Mouse (Mus musculus) kidney, postnatal 4 days (tissue): ENCODE data around the gene Klk1b1.
"Not testable (repeated sequence)": the region's sequence is repeated elsewhere in the genome, so short reads cannot be mapped to it uniquely, and the experiment has no call there.

ENCODE experiments used
- DNase-seq, 2 experiments: peaks; one replicate each; pipeline ENCODE4 v3.0.0; 2021; ENCODE audit warnings: mixed read lengths in 2 of 2

Gene Klk1b1

DNA sequence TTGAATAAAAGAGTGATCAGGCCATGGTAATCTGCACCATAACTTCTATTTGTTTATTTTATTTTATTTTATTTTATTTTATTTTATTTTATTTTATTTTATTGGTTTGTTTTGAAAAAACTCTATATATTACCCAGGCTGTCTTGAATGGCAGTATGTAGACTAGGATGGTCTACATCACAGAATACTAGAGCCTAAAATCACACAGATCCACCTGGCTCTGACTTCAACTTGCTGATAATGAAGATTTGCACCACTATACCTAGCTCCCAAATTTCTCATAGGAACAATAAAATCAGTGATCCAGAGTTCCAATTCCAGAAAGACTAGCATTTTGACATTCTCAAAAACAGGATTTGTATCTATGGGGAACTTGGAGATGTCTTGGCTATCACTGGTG is 45.3 kb downstream of the Klk1b1 start, which contains the start of gene Klk1b26:
Gene Klk1b26, plus strand, starts transcription at position 301 of the 400 bp plus-strand sequence.
- not testable (repeated sequence) for DNase-seq

DNA sequence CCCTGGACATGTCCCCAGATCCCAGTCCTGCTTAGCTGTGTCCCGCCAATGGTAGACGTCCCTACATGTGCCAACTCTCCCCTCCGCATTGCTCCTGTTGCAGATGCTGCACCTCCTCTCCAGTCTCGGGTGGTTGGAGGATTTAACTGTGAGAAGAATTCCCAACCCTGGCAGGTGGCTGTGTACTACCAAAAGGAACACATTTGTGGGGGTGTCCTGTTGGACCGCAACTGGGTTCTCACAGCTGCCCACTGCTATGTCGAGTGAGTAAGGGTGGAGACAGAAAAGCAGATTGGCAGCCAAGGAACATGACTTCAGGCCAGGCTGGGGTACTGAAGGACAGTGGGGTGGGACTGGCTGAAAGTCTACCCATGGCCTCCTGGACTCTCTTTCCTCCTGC is 48.1 kb downstream of the Klk1b1 start:
- DNase-seq = not testable (repeated sequence)

GRCm38 (mm10) chr7:44015071-44015470 is 48.5 kb downstream of the Klk1b1 start:
- no peak for DNase-seq
